Mouse (Mus musculus) layer of hippocampus, postnatal 14 days (tissue): ENCODE measurements around the gene Fcamr. TPM values are rescaled to one million over a fixed set of nuclear protein-coding genes. Genes with fewer than 3 reads are reported as not detected.

Experiments
- DNase-seq, 2 experiments: peaks; one replicate each; pipeline ENCODE4 v3.0.0; 2021 to 2022; ENCODE audit warnings: low spot score in 2 of 2, mixed read lengths in 1 of 2
- long read RNA-seq, 2 experiments: library from polyadenylated mRNA; stranded (forward); transcript quantifications; one replicate each; pipeline ENCODE4 v2.0.0; 2021
- total RNA-seq, 2 experiments: library from RNA; stranded (reverse); gene quantifications; 2 replicates each; pipeline ENCODE4 v1.2.3; 2021

Fcamr gene
- total RNA-seq, result not detected
- long read RNA-seq, experiment 1, result 0 reads
- long read RNA-seq, experiment 2, result 0 reads

DNA sequence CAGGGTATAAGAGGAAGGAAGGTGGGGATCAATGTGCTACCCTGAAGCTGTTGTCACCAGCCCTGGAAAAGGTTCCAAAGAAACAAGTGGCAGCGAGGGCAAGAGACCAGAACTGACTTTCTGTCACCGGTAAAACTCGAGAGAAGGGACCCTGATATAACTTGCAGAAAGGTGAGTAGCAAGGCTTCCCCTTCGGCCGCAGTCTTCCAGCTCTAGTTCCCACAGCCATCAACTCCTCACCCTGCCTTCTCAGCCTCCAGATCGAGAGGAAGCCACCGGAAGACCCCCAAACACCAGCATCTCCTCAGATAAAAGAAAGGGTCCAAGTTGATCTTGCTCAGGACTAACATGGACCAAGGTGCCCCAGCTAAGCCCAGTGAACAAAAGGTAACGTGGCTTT lies at the start of gene Fcamr:
Gene Fcamr (plus strand): TSS at position 301 of the 400 bp plus-strand sequence.
- DNase-seq, result no peak

DNA sequence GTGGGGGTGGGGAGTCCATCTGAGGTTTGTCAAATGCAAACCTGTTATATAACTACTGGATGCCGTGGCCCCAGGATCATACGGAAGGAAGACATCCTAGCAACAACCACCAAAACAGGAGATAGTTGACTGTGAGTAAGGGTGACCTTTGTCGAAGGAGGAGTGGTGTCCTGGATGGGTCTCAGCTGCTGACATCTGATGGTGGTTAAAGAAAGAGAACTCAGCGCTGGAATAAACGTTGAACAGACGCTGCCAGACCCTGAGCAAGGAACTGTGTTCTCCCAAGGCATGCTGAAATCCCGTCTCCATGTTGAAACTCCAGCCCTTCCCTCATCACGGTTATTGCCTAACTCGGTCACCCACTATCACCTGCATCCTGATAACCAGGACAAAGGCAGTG lies 41.0 kb upstream of the Fcamr start:
- no peak for DNase-seq

DNA sequence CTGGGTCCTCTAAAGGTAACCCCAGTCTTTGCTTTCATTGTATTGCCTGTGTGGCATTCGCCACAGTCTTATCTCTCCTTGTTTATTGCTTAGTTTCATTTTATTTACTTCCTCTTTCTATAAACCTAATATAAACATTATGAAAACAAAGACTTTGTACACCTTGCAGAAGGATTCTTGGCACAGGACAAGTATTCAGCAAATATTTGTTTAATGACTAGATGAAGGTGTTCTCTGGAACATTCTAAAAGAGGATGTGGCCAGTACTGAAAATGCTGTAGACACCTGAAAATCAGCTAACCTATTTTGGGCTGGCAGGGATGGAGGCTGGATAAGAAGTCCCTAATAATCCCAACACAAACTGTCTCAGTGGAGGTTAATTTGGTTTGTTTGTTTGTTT lies 39.1 kb upstream of the Fcamr start:
- DNase-seq, result no peak

DNA sequence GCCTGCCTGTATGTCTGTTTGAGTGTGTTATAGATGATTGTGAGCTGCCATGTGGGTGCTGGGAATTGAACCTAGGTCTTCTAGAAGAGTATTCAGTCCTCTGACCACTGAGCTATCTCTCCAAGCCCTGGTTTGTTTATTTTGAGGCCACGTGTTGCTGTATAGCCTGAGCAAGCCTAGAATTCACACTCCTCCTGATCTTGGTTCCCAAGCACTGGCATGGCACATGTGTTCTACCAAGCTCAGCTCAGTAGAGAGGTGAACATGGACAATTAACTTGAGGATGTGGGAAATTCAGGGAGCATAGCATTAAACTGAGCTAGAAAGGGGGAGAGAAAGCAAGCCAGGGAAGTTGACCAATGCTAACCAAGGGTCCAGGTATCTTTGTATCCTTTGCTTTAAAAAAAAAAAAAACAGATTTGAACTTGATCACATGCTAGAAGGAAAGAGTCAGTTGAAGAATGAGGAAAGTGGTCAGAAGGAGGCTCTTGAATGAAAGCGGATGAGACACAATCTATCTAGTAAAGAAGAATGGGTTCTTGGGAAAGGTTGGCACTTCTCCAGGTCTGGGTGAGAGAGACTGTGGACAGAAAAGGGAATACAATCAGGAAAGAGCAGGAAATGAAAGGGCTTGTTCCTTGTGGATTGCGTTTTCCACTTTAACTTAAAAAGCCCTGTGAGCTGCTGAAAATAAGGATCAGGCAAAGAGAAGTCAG lies 38.5 kb upstream of the Fcamr start:
- DNase-seq, result no peak

DNA sequence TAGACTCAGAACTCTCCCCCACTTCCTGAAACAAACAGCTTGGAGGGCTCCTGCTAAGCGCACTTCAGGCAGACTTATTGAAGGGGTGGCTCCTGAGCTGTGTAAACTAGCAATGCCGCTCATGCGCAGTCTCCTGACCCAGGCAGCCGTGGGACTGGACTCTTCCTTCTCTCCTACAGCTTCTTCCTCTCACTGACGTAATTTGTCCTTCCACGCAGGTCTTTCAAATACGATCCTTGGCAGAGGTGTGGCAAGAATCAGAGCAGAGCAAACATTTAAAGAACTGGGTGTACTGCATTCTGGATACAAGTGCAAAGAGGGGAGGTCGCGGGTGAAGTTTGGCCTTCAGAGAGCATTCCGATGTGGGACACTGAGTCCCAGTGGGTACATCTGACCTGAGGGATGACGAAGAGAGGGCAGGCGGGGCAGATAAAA lies 36.7 kb upstream of the Fcamr start:
- no peak for DNase-seq

DNA sequence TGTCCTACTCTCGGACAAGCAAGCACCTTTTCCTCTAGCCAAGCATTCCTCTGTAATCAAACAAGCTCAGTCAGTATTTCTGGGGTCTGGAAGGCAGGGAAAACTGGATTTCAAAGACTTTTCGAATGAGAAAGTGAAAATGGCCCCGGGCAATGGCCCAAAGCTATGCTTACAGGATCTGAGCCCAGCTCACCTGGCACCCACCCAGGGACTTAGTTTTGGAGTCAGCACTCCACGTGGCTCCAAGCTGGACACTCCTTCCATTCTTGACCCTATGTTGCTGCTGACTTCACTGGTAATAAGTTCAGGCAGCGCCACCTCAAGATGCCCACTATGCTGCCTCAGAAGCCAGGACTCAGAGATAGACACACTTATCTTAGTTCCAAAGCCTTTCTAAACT lies 33.6 kb upstream of the Fcamr start:
- no peak for DNase-seq

DNA sequence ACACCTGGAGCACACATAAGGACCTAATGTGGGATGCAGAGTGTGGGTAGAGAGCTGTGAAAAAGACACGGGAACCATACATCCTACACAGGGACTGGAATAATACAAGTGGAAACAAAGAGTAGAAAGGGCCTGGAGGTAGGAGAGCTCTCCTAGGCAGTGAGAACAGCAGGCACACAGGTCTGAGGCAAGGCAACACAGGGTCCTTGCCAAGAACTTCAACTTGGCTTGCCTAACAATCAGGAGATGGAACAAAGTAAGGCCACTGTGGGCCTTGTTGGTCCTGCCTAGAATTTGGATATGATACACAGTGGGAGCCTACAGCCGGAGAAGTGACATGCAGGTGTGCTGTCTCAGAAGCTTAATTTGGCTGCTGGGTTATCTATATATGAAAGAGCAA lies 30.8 kb upstream of the Fcamr start:
- DNase-seq, result no peak

DNA sequence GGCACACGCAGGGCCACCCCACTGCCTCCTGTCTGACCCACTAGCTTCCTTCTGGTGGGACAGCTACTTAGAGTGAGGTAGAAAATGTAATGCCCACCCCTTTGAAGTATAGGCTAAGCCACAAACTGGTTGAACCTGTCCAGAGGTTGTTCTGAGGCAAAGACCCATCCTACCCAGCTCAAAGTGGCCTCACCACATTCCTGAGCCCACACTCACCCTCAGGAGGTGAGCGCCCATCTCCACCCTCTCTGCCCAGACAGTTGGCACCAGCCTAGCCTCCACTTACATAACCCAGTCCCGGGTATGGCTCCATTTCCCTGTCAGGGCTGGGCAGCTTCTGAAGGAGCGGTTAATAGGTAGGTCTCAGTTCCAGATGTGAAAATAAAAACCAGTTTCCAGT lies 30.2 kb upstream of the Fcamr start:
- no peak for DNase-seq

DNA sequence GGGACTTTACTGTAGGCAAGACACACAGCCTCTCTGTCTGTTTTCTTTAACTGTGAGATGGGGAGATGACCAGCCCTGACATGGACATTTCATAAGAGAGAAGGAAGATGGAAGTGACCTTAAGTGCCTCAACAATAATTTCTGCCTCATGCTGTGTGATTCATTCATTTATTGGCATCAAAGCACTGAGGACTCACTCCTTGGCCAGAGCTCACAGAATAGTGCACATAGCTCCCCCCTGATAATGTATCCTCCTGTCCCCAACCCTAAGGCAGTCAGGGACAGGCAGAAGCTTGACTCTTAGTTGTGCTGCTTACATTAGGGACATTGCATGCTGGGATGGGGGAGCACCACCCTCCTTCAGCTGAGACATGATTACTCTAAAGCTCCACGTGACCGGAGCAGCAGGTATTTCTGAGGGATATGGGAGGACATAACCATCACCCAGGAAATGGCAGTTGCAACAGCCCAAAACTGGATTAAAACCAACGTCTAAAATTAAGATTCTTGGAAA lies 29.7 kb upstream of the Fcamr start:
- no peak for DNase-seq

DNA sequence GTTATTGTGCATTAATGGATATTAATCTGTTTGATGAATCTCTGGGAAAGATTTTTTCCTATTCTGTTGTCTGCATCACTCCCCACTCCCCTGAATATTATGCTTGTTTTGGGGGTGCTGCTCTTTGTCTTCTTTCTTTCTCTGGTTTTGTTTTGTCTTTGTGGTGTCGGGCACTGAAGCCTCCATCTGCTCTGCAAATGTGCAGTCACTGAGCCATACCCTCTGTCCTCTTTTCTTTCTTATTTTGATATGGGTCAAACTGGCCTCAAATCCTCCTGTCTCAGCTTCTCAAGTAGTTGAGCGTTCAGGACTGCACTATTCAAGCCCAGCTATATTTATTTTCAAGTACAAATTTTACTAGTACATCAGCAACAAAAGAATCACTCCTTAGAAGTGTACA lies 25.5 kb upstream of the Fcamr start:
- DNase-seq, result no peak

DNA sequence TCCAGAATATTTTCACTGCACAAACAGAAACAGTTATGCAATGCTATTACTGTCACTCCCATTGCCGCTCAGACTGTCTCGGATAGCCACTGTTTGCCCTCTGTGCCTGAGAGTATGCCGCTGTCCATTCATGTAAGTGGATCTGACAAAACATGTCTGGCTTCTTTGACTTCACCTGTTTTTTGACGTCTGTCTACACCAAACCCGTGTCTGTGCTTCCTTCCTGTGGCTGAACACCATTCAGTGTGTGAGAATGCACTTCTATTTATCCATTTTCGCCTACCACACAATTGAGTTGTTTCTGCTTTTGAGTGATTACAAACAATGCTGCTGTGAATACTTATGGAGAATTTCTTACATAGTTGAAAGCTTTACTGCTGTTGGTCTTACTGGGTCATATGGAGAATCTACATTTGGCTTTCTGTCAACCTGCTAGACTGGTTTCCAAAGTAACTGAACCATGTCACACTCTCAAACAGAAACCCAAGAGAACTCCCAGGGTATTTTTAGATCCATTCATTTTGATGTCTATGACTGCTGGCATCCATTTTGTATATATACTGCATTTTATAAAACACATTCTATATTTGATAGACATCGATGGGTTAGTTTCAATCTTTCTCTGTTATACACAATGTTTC lies 24.9 kb upstream of the Fcamr start:
- no peak for DNase-seq

DNA sequence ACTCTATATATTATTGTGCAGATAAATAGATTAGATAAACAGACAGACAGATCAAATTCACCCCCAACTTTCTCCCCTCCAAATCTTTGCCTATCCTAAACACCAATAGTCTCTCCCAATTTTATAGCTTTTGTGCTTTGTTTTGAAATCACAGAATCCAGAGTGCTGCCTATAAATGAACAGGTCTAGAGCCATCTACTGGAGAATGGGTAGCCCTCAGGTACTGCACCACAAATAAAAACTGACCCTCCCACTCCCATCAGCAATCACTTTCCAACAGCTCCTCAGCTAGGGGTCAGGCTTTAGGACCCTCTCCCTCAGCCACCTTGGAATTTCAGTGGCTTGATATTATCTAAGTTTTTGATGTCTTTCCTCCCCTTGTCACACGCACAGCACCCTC lies 24.1 kb upstream of the Fcamr start:
- DNase-seq, result no peak

DNA sequence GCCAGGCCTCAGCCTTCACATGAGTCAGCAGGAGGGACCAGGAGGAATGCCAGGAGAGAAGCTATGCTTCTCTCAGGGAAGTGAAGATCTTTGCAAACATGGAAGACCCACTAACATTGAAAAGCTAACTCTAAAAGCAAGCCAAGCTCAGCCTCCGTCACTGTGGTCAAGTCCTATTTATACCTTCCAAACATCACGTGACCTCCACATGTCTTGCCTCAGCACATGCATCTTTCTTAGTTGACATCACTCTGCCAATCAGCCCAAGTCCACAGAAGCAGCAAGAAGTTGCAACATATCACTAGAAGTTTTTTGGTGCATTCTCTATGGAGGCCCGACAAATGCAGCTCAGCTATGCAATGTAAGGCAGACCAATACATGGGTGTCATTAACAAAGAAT lies 20.8 kb upstream of the Fcamr start:
- no peak for DNase-seq

DNA sequence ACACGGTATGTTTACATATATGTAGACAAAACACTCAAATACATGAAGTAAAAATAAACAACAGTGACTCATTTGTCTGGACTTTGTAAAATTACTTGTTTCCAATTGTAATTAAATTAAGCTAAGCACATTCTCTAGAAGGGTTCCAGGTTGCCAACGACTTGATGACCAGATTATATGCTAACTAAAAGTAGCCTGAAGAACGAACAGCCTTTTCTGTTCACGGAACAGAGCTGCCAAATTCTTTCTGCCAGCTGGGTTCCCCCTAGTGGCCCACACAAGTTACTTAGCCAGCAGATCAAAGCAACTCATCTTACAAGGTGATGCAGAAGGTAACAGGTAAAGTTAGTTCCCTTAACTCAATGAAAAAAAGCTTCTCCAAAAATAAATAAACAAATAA lies 16.6 kb upstream of the Fcamr start:
- peak in 1 of 2 experiments; percentile 28 for DNase-seq

DNA sequence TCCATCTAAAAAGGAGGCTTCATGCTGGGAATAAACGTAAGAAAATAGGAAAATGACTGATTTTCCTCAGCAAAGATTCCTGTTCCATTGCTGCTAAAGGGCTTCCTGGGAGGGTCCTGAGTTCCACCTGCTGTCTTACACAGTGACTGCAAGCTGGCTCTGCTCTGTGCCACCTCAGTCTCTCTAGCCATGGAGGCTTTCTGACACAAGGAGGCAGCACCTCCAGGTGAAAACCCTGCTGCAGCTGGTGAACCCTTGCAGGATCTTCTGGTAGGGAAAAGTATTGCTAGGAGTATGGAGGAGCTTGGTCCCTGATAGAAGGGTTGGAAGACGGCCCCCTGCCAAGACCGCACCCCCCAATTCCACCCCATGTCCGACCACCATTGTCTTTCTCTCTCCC lies 13.7 kb upstream of the Fcamr start:
- DNase-seq, result no peak

DNA sequence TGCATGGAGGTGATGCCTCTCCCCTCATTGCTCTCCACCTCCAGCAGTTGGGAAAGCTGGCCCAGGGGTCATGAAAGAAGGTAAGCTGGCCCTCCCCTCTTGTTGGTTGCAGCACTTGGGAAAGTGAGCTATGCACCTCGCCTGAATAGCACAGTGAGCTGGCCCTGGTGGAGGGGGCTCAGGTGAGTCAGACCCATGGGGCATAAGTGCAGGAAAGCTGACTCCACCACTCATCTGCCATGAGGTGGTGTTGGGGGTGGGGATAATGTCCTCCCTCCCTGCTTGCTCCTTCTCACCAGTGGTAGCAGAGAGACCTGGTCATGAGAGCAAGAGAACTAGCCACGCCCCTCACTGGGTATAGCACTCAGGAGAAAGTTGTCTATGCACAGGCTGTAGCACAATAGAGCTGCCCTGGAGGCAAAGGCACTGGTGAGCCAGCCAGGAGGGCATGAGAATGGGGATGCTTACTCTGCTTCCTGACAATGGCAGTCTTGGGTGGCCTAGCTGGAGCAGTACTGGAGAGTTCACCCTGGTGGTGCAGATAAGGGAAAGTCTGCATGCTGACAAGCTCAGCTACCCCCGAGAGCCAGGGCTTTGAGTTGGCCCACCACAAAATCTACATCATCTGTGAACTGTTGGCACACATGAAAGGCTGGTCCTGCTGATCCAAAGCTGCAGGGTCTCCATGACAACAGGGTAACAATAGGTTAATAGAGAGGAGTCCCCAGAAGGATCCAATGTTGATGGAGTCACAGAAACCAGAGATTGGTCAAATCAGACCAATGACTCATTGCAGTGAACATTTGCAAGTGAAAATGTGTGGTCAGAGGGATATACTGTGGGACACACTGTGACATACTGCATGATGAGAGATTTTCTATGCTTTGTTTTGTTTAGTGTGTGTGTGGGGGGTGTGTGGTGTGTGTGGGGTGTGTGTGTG lies 10.9 kb upstream of the Fcamr start:
- peak in 1 of 2 experiments; percentile 6 for DNase-seq

DNA sequence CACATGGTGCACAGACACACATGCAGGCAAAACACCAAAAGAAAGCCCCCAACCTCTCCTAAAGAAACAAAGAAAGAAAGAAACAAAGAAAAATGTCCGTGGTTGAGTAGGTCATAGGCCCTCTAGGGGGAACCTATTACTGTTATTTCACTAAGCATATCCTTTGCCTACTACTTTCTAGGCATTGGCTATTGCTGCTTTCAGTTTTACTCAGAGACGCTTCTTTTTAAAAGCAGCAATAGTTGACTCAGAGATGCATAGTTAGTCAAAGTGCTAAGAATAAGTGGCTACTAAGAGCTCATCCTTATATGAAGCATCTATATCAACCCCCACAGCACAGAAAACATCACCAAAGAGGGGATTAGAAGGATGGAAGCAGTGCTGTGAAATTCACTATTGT lies 5.4 kb upstream of the Fcamr start:
- no peak for DNase-seq

DNA sequence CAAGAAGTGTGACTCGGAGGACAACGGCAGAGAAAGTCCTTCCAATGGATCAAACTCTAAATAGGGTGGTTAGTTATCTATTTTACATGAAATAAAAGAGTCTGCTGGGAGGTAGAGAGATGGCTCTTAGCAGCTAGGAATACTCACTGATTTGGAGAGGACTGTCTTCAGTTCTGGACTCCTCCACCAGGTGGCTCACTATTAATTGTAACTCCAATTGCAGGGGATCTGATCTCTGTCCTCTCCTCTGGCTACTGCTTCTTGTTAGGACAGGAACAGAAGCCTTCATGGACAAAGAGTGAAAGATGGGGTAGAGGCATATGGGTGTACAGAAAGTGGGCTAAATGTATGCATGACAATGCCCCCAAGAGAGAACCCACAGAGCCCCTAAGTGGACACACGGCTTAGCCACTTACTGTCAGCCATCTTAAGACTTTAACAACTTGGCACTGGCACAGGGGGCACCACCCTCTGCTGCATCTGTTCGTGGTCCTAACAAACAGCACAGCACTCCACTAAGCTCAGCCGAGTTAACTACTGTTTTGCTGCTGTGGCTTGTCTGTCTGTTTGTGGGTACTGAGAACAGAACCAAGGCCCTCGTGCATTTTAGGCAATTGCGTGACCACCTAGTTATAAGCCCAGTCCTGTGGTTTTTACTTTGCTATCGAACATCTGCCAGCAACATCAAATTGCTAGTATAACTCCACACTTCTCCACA lies 3.6 kb upstream of the Fcamr start:
- peak; percentile 19 to 60 for DNase-seq

DNA sequence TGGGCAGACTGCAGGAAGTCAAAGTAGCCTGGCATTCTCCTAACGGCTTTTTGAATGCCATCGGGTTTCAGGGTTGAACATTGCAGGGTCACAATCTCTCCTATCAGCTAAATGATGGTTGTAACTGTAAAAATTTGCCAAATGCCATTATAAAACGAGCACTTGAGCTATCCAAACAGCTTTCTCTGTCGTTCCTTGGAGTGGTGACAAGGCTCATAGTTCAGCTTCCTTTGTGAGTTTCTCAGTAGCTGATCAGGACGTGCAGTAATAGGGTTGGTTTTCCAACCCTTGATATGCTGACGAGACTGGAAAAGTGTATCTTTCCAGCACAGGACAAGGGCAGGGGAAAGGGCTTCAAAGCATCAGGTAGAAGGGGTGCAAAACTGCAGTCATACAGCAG lies 2.7 kb upstream of the Fcamr start:
- DNase-seq, result no peak

DNA sequence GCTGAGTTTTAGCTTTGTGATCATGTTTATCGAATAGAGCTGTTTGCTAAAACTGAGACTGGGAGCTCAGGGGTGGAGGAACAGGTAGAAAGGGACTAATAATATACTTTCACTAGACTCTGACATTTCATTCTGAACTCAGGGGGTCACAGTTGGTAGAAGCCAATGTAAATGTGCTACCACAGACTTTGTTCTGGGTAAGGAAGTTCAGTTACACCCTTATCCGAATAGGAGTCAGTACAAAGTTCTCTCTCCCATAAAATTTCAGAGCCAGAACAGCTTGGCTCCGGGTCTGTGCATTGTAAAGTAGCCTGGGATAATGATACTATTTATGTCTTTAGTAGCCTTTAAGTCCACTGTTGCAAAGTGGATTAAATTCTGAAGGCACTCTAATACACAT lies 2.2 kb upstream of the Fcamr start:
- DNase-seq, result no peak

DNA sequence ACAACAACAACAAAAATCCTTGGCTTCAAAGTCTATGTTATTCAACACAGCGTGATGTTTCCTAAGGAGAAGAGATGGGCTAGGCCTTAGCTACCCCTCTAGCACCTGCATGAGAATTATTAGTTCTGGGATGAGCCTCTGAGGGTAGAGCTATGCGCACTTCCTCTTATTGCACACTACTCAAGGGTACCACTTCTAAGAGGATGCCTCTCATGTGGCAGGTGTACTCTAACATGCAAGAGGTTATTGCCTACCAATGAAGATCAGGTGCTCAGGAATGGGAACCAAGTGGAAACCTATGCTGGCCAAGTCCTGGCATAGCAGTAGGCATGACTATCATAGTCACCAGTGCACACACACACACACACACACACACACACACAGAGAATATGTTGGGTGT lies 1.3 kb upstream of the Fcamr start:
- no peak for DNase-seq
